Mouse (Mus musculus) neural tube, embryonic 11.5 days (tissue): Measurements from ENCODE around the gene Rasgef1b. TPM values are rescaled to one million over a fixed set of nuclear protein-coding genes. Genes with fewer than 3 reads are reported as not detected.
A peak's percentile ranks its signal among the peaks of the same experiment; 100 is the strongest.

Experiments used
- ATAC-seq: fragments of 200-750 bp; cut with Nextera tagmentation; 2 replicates; pipeline ENCODE4 v1.8.0; 2017; ENCODE audit warnings: moderate number of reproducible peaks, mild to moderate bottlenecking, moderate TSS enrichment, moderate library complexity; ENCODE audit not compliant: insufficient read depth, low FRiP score, low TSS enrichment
- DNase-seq: peaks from one replicate; pipeline ENCODE4 v3.0.0-alpha.2; 2015; ENCODE audit warnings: low spot score
- H3K27ac ChIP-seq: fragments of 300-500 bp; sonication (generic); 2 replicates; pipeline ENCODE4 v1.5.1; 2014; ENCODE audit warnings: low read depth, mild to moderate bottlenecking, low read length
- H3K27me3 ChIP-seq: fragments of 300-500 bp; sonication (generic); 2 replicates; pipeline ENCODE4 v1.6.1; 2014; ENCODE audit warnings: mild to moderate bottlenecking, low read length, mixed read lengths; ENCODE audit not compliant: control insufficient read depth, insufficient read depth
- H3K36me3 ChIP-seq: fragments of 300-500 bp; sonication (generic); 2 replicates; pipeline ENCODE4 v1.6.1; 2014; ENCODE audit warnings: mild to moderate bottlenecking, low read length, moderate library complexity, mixed read lengths; ENCODE audit not compliant: control insufficient read depth, insufficient read depth
- H3K4me1 ChIP-seq: fragments of 300-500 bp; sonication (generic); 2 replicates; pipeline ENCODE4 v1.6.1; 2014; ENCODE audit warnings: low read length, mixed read lengths; ENCODE audit not compliant: control insufficient read depth, insufficient read depth
- H3K4me2 ChIP-seq: fragments of 300-500 bp; sonication (generic); 2 replicates; pipeline ENCODE4 v1.6.1; 2014; ENCODE audit warnings: low read depth, mild to moderate bottlenecking, moderate library complexity
- H3K4me3 ChIP-seq: fragments of 300-500 bp; sonication (generic); 2 replicates; pipeline ENCODE4 v1.5.1; 2014; ENCODE audit warnings: low read depth, low read length
- H3K9ac ChIP-seq: fragments of 300-500 bp; sonication (generic); 2 replicates; pipeline ENCODE4 v1.6.1; 2014; ENCODE audit warnings: mild to moderate bottlenecking, low read length
- H3K9me3 ChIP-seq: fragments of 300-500 bp; sonication (generic); 2 replicates; pipeline ENCODE4 v1.6.1; 2016; ENCODE audit warnings: low read length; ENCODE audit not compliant: control insufficient read depth
- WGBS: fragments of 180-500 bp; shearing (Covaris S2); extraction: QIAGEN DNeasy Blood & Tissue Kit; methylation state at CpG from one replicate; pipeline ENCODE4 v1.1.7; 2014; 5-methylcytosine and 5-hydroxymethylcytosine counted together
- polyA plus RNA-seq: library from polyadenylated mRNA; unstranded; fragments of >200 nt; fragmentation: Nextera tagmentation; extraction: Ambion mirVana; gene quantifications from 2 replicates; pipeline ENCODE4 v1.2.1, GENCODE M21; 2014

The Rasgef1b gene
- polyA plus RNA-seq, 1 experiment from 2014 or later: 20.7 TPM

DNA sequence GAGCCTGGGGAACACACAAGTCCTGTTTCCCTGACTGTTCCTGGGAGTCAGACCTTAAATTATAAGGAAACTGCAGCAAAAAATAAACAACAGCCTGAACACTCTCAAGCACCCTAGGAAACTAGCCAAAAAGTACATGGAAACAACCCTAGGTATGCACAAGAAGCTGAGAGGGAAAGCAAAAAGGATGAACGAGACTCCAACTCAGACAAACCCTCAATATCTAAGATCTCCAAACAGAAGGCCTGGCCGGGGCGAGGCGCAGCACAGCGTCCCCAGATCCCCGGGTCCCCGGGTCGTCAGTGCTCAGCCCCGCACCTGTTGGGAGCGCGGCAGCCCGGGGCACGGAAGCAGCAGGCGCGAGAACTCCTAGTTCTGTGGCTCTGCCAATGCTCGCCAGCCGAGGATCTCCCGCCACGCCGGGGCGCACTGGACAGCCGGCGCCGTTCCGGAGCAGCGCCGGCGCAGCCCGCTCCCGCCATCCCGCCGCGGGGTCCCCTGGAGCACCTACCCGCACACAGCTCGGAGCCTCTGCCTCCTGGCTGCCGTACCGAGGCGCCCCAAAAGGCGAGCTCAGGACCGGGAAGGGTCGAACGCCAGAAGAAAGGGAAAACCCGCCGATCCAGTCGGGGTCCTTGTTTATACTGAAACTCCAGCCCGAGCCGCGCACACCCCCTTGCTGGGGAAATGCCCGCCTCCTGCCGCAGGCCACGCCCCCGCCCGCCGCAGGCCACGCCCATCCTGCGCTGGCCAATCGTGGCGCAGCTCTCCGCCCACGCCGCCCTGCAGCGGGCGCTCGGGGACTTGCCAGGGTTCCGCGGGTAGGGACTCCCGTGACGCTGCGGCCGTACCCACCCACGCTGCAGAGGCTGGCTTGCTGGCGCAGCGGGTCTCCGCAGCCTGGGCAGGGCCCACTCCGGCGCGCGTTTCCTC, 476.4 kb downstream of the Rasgef1b start:
- Histone ChIP-seq H3K9me3 (no peaks in the 10 kb centered on the region), H3K4me3 (peak overlapping the region; percentile 64), H3K27ac (no peak overlapping the region), H3K27me3 (peaks cover 3% of the 10 kb centered on the region), H3K9ac (peak overlapping the region; percentile 65), H3K4me1 (peaks cover 23% of the 10 kb centered on the region), H3K4me2 (peak overlapping the region; percentile 93), H3K36me3 (no peaks in the 10 kb centered on the region)
- DNase-seq: peak; percentile 95
- under 1% methylated on average over 76 of the region's 78 CpGs for WGBS
- ATAC-seq: peak; percentile 90

DNA sequence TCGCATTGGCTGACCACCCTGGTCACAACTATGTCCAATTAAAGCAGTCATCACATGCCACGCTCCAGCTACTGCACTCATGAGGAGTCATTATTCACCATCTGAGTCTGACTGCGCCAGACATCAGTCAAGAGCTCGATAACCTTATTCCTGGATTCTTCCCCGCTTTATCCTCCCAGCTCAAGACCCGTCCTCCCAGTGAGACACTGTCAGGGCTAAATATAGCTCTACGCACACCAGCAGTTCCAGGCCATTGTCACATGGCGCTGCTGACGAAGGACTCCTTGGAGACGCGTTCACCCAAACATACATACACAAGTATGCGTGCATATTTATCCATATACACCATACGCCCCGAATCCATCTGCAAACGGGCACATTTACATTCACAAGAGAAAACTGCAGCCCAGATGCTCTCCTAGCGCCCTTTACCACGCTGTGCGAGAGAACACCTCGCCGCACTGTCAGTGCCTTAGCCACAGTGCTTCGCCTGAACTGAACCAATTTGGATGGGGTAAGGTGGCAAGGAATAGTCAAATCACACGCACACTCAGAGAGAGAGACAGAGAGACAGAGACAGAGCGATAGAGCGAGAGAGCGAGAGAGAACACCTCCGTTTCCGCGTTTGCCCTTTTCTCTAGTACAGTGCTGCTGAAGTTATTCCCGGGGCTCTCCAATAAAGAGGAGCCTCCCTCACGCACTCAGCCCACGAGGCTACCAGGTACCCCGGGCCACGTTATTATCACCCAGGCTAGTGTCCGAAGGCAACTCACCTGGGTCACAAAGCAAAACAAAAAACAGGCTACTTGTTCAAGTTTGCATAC, 477.3 kb downstream of the Rasgef1b start:
- Histone ChIP-seq H3K4me2 (peak overlapping the region; percentile 93), H3K9ac (peak overlapping the region; percentile 65), H3K4me1 (peaks cover 32% of the 10 kb centered on the region), H3K27me3 (peaks cover 3% of the 10 kb centered on the region), H3K27ac (no peak overlapping the region), H3K4me3 (peak overlapping the region; percentile 64), H3K36me3 (no peaks in the 10 kb centered on the region), H3K9me3 (no peaks in the 10 kb centered on the region)
- 10% methylated on average over 34 of the region's 34 CpGs for WGBS
- ATAC-seq (no peak), DNase-seq (peak; percentile 41)

GRCm38 (mm10) chr5:99250820-99251219, 478.0 kb downstream of the Rasgef1b start:
- Histone ChIP-seq H3K36me3 (no peaks in the 10 kb centered on the region), H3K4me2 (peak overlapping the region; percentile 93), H3K9me3 (no peaks in the 10 kb centered on the region), H3K27me3 (peaks cover 3% of the 10 kb centered on the region), H3K4me1 (peaks cover 38% of the 10 kb centered on the region), H3K27ac (no peak overlapping the region), H3K9ac (no peak overlapping the region; the same call in 1 of the 2 replicates), H3K4me3 (peak overlapping the region; percentile 64)
- DNase-seq (no peak), ATAC-seq (no peak)
- 38% methylated on average over 5 of the region's 5 CpGs for WGBS

- Histone ChIP-seq H3K9ac (no peak overlapping the region), H3K4me2 (no peak overlapping the region), H3K4me1 (peaks cover 42% of the 10 kb centered on the region), H3K36me3 (no peaks in the 10 kb centered on the region), H3K9me3 (no peaks in the 10 kb centered on the region), H3K27ac (no peak overlapping the region), H3K27me3 (peaks cover under 1% of the 10 kb centered on the region), H3K4me3 (no peak overlapping the region)
- DNase-seq: peak; percentile 96
- 2% methylated on average over 7 of the region's 7 CpGs for WGBS
- ATAC-seq: peak; percentile 58; the same call in 1 of the 2 replicates
Measured at GRCm38 (mm10) chr5:99248501-99248900, 480.4 kb downstream of the Rasgef1b start.

- WGBS: 92% methylated on average over 6 of the region's 6 CpGs
- Histone ChIP-seq H3K27ac (no peak overlapping the region), H3K36me3 (no peaks in the 10 kb centered on the region), H3K9me3 (no peaks in the 10 kb centered on the region), H3K4me1 (peaks cover 43% of the 10 kb centered on the region), H3K9ac (no peak overlapping the region), H3K4me2 (no peak overlapping the region), H3K4me3 (no peak overlapping the region), H3K27me3 (no peaks in the 10 kb centered on the region)
- no peak for ATAC-seq
- DNase-seq: no peak
Measured at GRCm38 (mm10) chr5:99247915-99248314, 480.9 kb downstream of the Rasgef1b start.

GRCm38 (mm10) chr5:99247441-99247840, 481.4 kb downstream of the Rasgef1b start:
- H3K4me3 ChIP-seq: no peak overlapping the region
- H3K9ac ChIP-seq: no peak overlapping the region
- peaks cover 43% of the 10 kb centered on the region for H3K4me1 ChIP-seq
- H3K4me2 ChIP-seq: peak overlapping the region; percentile 20; the same call in 1 of the 2 replicates
- H3K27ac ChIP-seq: no peak overlapping the region
- ATAC-seq (no peak), DNase-seq (no peak)
- no peaks in the 10 kb centered on the region for H3K27me3 ChIP-seq
- 71% methylated on average over 7 of the region's 7 CpGs for WGBS
- H3K36me3 ChIP-seq: no peaks in the 10 kb centered on the region
- H3K9me3 ChIP-seq: no peaks in the 10 kb centered on the region

- H3K27me3 ChIP-seq: no peaks in the 10 kb centered on the region
- no peaks in the 10 kb centered on the region for H3K9me3 ChIP-seq
- peak overlapping the region; percentile 20; the same call in 1 of the 2 replicates for H3K4me2 ChIP-seq
- H3K9ac ChIP-seq: no peak overlapping the region
- DNase-seq (peak; percentile 56), ATAC-seq (peak; percentile 51; the same call in 1 of the 2 replicates)
- peaks cover 42% of the 10 kb centered on the region for H3K4me1 ChIP-seq
- H3K27ac ChIP-seq: no peak overlapping the region
- no peaks in the 10 kb centered on the region for H3K36me3 ChIP-seq
- 15% methylated on average over 6 of the region's 6 CpGs for WGBS
- no peak overlapping the region for H3K4me3 ChIP-seq
Measured at GRCm38 (mm10) chr5:99246972-99247371, 481.9 kb downstream of the Rasgef1b start.

DNA sequence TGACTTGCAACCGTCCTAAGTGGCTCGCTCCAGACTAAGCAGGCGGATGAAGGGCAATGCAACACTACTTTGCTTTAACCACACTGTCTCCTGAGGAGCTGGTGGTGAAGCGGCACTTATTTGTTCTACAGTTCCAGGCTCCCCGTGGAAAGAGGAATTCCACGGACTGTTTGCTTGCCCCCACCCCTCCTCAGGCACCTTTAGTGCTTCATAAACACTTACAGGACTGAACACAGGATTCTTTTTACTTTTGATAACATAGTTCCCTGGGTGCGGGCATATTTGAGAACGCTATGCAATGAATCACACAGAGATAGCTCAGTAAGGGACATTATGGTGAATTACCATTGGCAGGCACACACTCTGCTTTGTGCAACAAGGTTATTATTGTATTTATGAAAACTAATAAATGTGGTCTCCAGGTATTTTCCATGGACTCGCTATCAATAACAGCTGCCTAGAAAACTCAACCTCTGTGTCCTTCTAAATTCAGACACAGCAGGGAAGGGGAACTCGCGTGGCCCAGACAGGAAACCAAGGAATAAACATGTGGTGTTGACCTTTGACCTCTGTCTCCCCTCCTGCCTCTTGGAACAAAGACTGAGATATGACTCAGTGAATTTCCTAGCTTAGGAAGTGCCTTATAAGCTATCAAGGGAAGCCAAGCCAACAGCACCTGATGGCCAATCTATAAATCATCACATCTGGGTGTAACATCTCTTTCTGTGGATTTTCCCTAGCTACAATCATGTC, 486.7 kb downstream of the Rasgef1b start:
- no peak for DNase-seq
- Histone ChIP-seq H3K36me3 (no peaks in the 10 kb centered on the region), H3K27ac (no peak overlapping the region), H3K27me3 (no peaks in the 10 kb centered on the region), H3K4me1 (peaks cover 17% of the 10 kb centered on the region), H3K9me3 (no peaks in the 10 kb centered on the region), H3K4me3 (no peak overlapping the region), H3K4me2 (no peak overlapping the region), H3K9ac (no peak overlapping the region)
- ATAC-seq: no peak
- 67% methylated on average over 11 of the region's 11 CpGs for WGBS
